Mouse (Mus musculus) lung, embryonic 14.5 days (tissue): ENCODE results near the gene Agbl4. TPM values are rescaled to one million over a fixed set of nuclear protein-coding genes. Genes with fewer than 3 reads are reported as not detected.

Experiments used
- ATAC-seq: fragments of 200-750 bp; cut with Nextera tagmentation; 2 replicates; pipeline ENCODE4 v1.8.0; 2017; ENCODE audit warnings: mild to moderate bottlenecking, moderate TSS enrichment, moderate library complexity; ENCODE audit not compliant: insufficient read depth
- DNase-seq: peaks from one replicate; pipeline ENCODE4 v3.0.0-alpha.2; 2015
- H3K27ac ChIP-seq: fragments of 300-500 bp; sonication (generic); 2 replicates; pipeline ENCODE4 v1.5.1; 2014; ENCODE audit warnings: low read depth, mild to moderate bottlenecking, moderate library complexity
- H3K27me3 ChIP-seq: fragments of 300-500 bp; sonication (generic); 2 replicates; pipeline ENCODE4 v1.6.1; 2014; ENCODE audit warnings: low read length, control low read depth; ENCODE audit not compliant: insufficient read depth
- H3K36me3 ChIP-seq: fragments of 300-500 bp; sonication (generic); 2 replicates; pipeline ENCODE4 v1.6.1; 2014; ENCODE audit warnings: control low read depth; ENCODE audit not compliant: insufficient read depth
- H3K4me1 ChIP-seq: fragments of 300-500 bp; sonication (generic); 2 replicates; pipeline ENCODE4 v1.6.1; 2014; ENCODE audit warnings: antibody characterized with exemption, control low read depth; ENCODE audit not compliant: insufficient read depth
- H3K4me2 ChIP-seq: fragments of 300-500 bp; sonication (generic); 2 replicates; pipeline ENCODE4 v1.6.1; 2014; ENCODE audit warnings: mild to moderate bottlenecking
- H3K4me3 ChIP-seq: fragments of 300-500 bp; sonication (generic); 2 replicates; pipeline ENCODE4 v1.5.1; 2014; ENCODE audit warnings: low read depth, low read length
- H3K9ac ChIP-seq: fragments of 300-500 bp; sonication (generic); 2 replicates; pipeline ENCODE4 v1.6.1; 2014
- H3K9me3 ChIP-seq: fragments of 300-500 bp; sonication (generic); 2 replicates; pipeline ENCODE4 v1.6.1; 2016; ENCODE audit warnings: low read depth, low read length, control low read depth
- CTCF ChIP-seq: IDR thresholded peaks from 2 replicates; pipeline ENCODE4 v1.5.1; 2016; ENCODE audit warnings: antibody characterized with exemption, low read depth
- whole genome bisulfite sequencing: fragments of 180-500 bp; shearing (Covaris S2); extraction: QIAGEN DNeasy Blood & Tissue Kit; methylation state at CpG from one replicate; pipeline ENCODE4 v1.1.7; 2014; 5-methylcytosine and 5-hydroxymethylcytosine counted together
- polyA plus RNA-seq: library from polyadenylated mRNA; unstranded; fragments of >200 nt; fragmentation: Nextera tagmentation; extraction: Ambion mirVana; gene quantifications from 2 replicates; pipeline ENCODE4 v1.2.1, GENCODE M21; 2014

The Agbl4 gene
- polyA plus RNA-seq, 1 experiment from 2014 or later = 0.34 TPM

DNA sequence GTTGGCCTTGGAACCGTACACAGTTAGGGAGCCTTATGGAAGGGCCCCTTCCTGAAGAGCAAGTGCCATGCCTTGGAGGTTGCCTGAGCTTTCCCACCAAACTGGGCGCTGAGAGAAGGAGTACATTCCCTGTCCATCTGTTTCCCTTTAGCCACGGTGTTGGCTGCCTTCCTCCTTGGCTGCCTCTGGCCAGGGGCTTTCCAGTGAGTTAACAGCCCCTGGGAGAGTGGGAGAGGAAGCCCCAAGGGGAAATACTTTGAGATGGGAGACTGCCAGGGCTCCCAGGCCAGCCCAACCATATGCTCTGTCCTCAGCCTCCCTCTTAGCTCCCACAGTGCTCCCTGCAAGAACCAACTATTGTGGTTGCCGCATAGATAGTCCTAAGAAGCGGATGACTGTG, 1087.7 kb downstream of the Agbl4 start:
- peak; percentile 67; the same call in 1 of the 2 replicates for ATAC-seq

DNA sequence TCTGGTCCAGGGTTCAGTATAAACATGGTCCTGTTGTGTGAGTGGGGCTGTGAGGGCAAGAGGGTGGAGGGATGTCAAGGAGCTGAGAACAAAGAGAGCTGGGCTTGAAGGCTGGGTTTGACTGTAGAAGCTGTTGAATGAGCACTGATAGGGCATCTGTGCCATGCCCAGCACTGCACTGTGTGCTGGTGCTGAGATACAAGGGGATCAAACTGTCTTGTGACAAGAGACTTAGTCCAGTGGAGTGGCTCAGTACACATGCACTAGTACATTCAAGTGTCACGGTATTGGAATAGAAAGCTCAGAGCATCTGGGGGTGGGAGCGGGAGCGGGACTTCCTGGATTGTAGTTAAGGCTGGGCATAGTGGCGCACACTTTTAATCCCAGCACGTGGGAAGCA, 1088.7 kb downstream of the Agbl4 start:
- ATAC-seq = peak; percentile 30; the same call in 1 of the 2 replicates
- Histone ChIP-seq H3K4me2 (no peak overlapping the region), H3K4me3 (no peak overlapping the region), H3K27me3 (no peaks in the 10 kb centered on the region), H3K36me3 (no peaks in the 10 kb centered on the region), H3K9me3 (no peaks in the 10 kb centered on the region), H3K4me1 (no peaks in the 10 kb centered on the region), H3K9ac (no peak overlapping the region), H3K27ac (no peak overlapping the region)
- TF ChIP-seq CTCF = no peak
- 65% methylated on average over 5 of the region's 5 CpGs for WGBS
- no peak for DNase-seq

More for the DNA sequence above, 1087.7 kb downstream of the Agbl4 start:
- 65% methylated on average over 5 of the region's 5 CpGs for WGBS
- H3K4me2 ChIP-seq = no peak overlapping the region
- no peak overlapping the region for H3K9ac ChIP-seq
- H3K36me3 ChIP-seq = no peaks in the 10 kb centered on the region
- H3K27ac ChIP-seq = no peak overlapping the region
- no peak for TF ChIP-seq CTCF
- no peaks in the 10 kb centered on the region for H3K4me1 ChIP-seq
- DNase-seq = peak; percentile 49
- H3K27me3 ChIP-seq = no peaks in the 10 kb centered on the region
- no peaks in the 10 kb centered on the region for H3K9me3 ChIP-seq
- no peak overlapping the region for H3K4me3 ChIP-seq

DNA sequence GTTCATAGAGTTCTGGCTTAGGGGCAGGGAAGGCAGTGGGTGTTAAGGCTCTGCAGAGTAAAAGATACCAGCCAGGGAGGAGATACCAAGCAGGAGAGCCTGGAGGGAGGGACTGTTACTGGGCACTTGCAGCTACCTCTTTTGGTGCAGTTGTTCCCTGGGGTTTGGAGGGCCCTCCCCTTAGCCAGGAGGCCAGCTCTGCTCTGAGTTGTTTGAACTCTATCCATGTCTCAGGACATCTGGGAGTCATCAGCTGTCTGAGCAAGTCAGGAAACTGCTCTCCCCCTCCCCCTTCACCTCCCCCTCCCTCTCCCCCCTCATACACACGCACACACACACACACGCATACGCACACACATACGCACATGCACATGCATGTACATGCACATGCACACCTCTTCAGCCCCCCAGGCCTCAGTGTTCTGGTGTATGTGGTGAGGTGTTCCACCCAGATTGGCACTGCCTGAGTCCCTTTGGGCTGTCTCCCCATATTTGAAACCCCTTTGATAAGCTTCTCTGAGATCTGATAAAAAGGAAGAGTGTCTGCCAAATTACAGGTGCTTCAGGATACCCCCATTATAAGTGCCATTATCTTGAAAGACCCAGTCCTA, 1089.9 kb downstream of the Agbl4 start:
- no peak overlapping the region for H3K27ac ChIP-seq
- no peak; the same call in 1 of the 2 replicates for ATAC-seq
- WGBS = 74% methylated on average over 4 of the region's 4 CpGs
- H3K4me3 ChIP-seq = no peak overlapping the region
- H3K4me1 ChIP-seq = no peaks in the 10 kb centered on the region
- H3K4me2 ChIP-seq = no peak overlapping the region
- no peak for TF ChIP-seq CTCF
- H3K9me3 ChIP-seq = no peaks in the 10 kb centered on the region
- no peaks in the 10 kb centered on the region for H3K27me3 ChIP-seq
- no peak overlapping the region for H3K9ac ChIP-seq
- no peak for DNase-seq
- H3K36me3 ChIP-seq = no peaks in the 10 kb centered on the region

DNA sequence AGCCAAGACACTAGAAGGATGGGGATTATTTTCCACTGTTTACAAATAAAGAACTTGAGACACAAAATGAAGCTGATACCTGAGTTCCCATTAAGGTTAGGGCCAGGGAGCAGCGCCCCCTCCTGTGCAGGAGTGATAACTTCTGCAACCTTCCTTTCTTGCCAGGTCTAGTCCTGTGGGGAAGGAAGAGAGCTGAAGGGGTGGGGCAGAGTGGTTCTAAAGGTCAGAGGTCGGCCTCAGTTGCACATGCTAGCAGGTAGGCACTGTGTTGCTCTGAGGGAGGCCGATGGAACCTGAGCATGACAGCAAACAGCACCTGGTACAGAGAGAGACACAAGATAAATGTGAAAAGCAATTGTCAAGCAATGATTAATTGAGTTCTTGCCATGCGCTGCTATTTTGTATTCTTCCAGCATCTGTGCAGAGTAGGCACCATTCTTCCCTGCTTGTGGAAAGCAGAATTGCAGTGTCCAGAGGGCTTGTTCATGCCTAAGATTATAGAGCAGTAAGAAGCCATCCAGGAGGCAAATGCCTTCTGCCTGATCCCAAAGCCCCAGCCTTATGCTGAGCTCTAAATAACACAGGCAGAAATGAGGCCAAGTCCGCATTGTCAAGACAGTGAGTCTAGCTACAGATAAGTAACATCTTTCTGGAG, 1096.4 kb downstream of the Agbl4 start:
- WGBS = 55% methylated on average over 5 of the region's 5 CpGs
- H3K27ac ChIP-seq = no peak overlapping the region
- ATAC-seq (no peak), DNase-seq (no peak)
- H3K9ac ChIP-seq = no peak overlapping the region
- no peak overlapping the region for H3K4me2 ChIP-seq
- no peaks in the 10 kb centered on the region for H3K27me3 ChIP-seq
- H3K4me1 ChIP-seq = no peaks in the 10 kb centered on the region
- peak; percentile 39 for TF ChIP-seq CTCF
- no peaks in the 10 kb centered on the region for H3K9me3 ChIP-seq
- H3K36me3 ChIP-seq = no peaks in the 10 kb centered on the region
- H3K4me3 ChIP-seq = no peak overlapping the region

DNA sequence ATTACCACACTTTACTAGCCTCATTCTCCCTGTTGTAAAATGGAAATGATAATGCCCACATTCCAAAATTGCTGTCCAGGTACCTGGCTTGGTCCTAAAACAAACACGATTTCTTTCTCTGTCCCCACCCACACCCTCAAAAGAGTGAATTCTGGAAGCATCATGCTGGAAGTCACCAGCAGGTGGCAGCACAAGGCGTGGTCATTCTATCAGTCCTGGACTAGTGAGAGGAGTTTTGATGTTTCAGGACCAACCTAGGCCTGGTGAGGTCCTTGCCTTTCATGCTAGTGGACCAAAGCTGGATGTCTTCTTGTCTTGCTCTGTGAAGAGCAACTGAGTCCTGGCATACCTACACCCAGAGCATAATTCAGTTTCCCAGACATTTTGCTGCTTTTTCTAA, 1098.5 kb downstream of the Agbl4 start:
- TF ChIP-seq CTCF = peak; percentile 87
- Histone ChIP-seq H3K4me1 (no peaks in the 10 kb centered on the region), H3K4me2 (no peak overlapping the region), H3K36me3 (no peaks in the 10 kb centered on the region), H3K27ac (no peak overlapping the region), H3K27me3 (no peaks in the 10 kb centered on the region), H3K9ac (no peak overlapping the region), H3K4me3 (no peak overlapping the region), H3K9me3 (no peaks in the 10 kb centered on the region)
- WGBS = 14% methylated on average over 2 of the region's 2 CpGs
- DNase-seq (peak; percentile 84), ATAC-seq (peak; percentile 80)

DNA sequence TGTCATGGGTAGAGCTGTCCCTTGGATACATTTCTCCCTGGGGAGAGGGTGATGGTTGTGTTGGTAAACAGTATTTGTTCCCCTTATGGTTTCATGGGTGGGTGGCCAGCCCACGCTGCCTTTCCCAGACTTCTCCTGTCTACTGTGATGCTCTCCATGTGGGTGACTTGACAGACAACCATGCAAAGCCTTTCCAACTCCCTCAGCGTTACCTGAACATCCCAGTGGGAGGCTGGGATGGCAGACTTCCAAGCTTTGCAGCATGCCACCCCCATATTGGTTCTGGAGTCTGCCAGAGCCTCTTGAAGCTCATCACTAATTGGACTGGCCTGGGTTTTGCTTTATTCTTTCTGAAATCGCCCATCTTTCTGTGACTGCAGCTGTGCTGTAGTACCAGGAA, 1101.3 kb downstream of the Agbl4 start:
- no peaks in the 10 kb centered on the region for H3K27me3 ChIP-seq
- no peaks in the 10 kb centered on the region for H3K4me1 ChIP-seq
- no peaks in the 10 kb centered on the region for H3K9me3 ChIP-seq
- TF ChIP-seq CTCF = no peak
- H3K9ac ChIP-seq = no peak overlapping the region
- H3K27ac ChIP-seq = no peak overlapping the region
- H3K36me3 ChIP-seq = no peaks in the 10 kb centered on the region
- DNase-seq (no peak), ATAC-seq (no peak)
- H3K4me2 ChIP-seq = no peak overlapping the region
- 55% methylated on average over 3 of the region's 3 CpGs for WGBS
- H3K4me3 ChIP-seq = no peak overlapping the region

DNA sequence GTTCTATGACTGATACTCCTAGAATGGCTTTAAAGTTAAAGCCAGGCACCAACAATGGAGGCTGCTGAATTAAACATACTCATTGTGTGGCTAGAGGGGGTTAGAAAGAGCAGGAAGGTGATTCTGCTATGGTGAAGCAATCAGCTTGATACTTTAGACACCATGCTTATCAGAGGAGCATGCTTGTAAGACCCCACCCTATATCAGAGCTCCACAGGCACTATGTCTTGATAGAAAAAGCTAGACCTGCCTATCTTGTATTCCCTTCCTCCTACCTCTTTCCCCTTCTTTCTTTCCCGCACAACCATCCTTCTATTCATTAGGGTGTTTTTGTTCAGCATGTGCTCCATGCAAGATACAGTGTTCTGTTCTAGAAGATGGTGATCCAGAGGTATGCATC, 1104.0 kb downstream of the Agbl4 start:
- TF ChIP-seq CTCF = no peak
- 87% methylated on average over 1 of the region's 1 CpGs for WGBS
- ATAC-seq = no peak

More for the DNA sequence above, 1104.0 kb downstream of the Agbl4 start:
- Histone ChIP-seq H3K36me3 (no peaks in the 10 kb centered on the region), H3K27ac (no peak overlapping the region), H3K9me3 (no peaks in the 10 kb centered on the region), H3K27me3 (no peaks in the 10 kb centered on the region), H3K9ac (no peak overlapping the region), H3K4me1 (no peaks in the 10 kb centered on the region), H3K4me2 (no peak overlapping the region), H3K4me3 (no peak overlapping the region)
- DNase-seq = no peak
